Mouse (Mus musculus) neural tube, embryonic 13.5 days (tissue): Measurements from ENCODE around the gene Exoc3l. TPM values are rescaled to one million over a fixed set of nuclear protein-coding genes. Genes with fewer than 3 reads are reported as not detected.

Experiments used
- microRNA counts: library from miRNA; unstranded; fragments of <30 nt; microRNA quantifications from one replicate; lab custom pipeline; 2016
- microRNA-seq: library from miRNA; unstranded; fragments of <30 nt; microRNA quantifications from one replicate; pipeline ENCODE4, GENCODE M21; 2016
- polyA plus RNA-seq: library from polyadenylated mRNA; unstranded; fragments of >200 nt; fragmentation: Nextera tagmentation; extraction: Ambion mirVana; gene quantifications from 2 replicates; pipeline ENCODE4 v1.2.1, GENCODE M21; 2015

Gene Exoc3l
- polyA plus RNA-seq, 1 experiment from 2014 or later: 14.3 TPM

MicroRNAs encoded within 50 kb of the gene (microRNA counts, 519-probe panel; counts per million panel counts)
- microRNA mmu-miR-328 (lab: Ali Mortazavi, UCI): 3,364 counts per million, percentile 45 among the panel's probes with 10 or more counts

Small RNA genes lying within 50 kb of the gene (microRNA-seq; reads per million reads assigned to microRNA genes)
- gene Gm27320 (not detected), gene Mir328 (230 reads per million, percentile 65 among the genes with 10 or more reads in this experiment)

Other genes starting within 250 kb of the Exoc3l start
- gene Ces3a, start 247.5 kb downstream of the Exoc3l start, polyA plus RNA-seq: not detected in 2 replicates
- gene Ces3b, start 212.3 kb downstream of the Exoc3l start, polyA plus RNA-seq: not detected in 2 replicates
- not detected in 2 replicates for gene Ces4a, start 164.3 kb downstream of the Exoc3l start, polyA plus RNA-seq
- 59.1 and 66.6 TPM in 2 replicates for gene Cbfb, start 125.4 kb downstream of the Exoc3l start, polyA plus RNA-seq
- gene D230025D16Rik, start 71.0 kb downstream of the Exoc3l start, polyA plus RNA-seq: 27.3 and 27.5 TPM in 2 replicates
- gene B3gnt9, start 40.9 kb downstream of the Exoc3l start, polyA plus RNA-seq: 7.4 and 8.8 TPM in 2 replicates
- 21.4 and 25.0 TPM in 2 replicates for gene Tradd, start 31.5 kb downstream of the Exoc3l start, polyA plus RNA-seq
- gene Fbxl8, start 31.5 kb downstream of the Exoc3l start, polyA plus RNA-seq: 1.8 and 2.0 TPM in 2 replicates
- 0.32 and 0.44 TPM in 2 replicates for gene Hsf4, start 26.3 kb downstream of the Exoc3l start, polyA plus RNA-seq
- gene Nol3, start 20.0 kb downstream of the Exoc3l start, polyA plus RNA-seq: 5.3 and 6.9 TPM in 2 replicates
- gene 4931428F04Rik, start 6.2 kb downstream of the Exoc3l start, polyA plus RNA-seq: 120 and 124 TPM in 2 replicates
- 49.3 and 51.8 TPM in 2 replicates for gene E2f4, start 1.6 kb upstream of the Exoc3l start, polyA plus RNA-seq
- 0.92 and 1.4 TPM in 2 replicates for gene Elmo3, start 9.5 kb upstream of the Exoc3l start, polyA plus RNA-seq
- gene Lrrc29, start 30.2 kb upstream of the Exoc3l start, polyA plus RNA-seq: 1.2 and 1.3 TPM in 2 replicates
- gene Tmem208, start 30.3 kb upstream of the Exoc3l start, polyA plus RNA-seq: 148 and 151 TPM in 2 replicates
- gene Fhod1, start 51.9 kb upstream of the Exoc3l start, polyA plus RNA-seq: 0.28 and 0.63 TPM in 2 replicates
- 5.4 and 7.1 TPM in 2 replicates for gene Slc9a5, start 52.7 kb upstream of the Exoc3l start, polyA plus RNA-seq
- 0.60 and 0.62 TPM in 2 replicates for gene Plekhg4, start 77.2 kb upstream of the Exoc3l start, polyA plus RNA-seq
- not detected in 2 replicates for gene Kctd19, start 117.4 kb upstream of the Exoc3l start, polyA plus RNA-seq
- 0.65 and 0.92 TPM in 2 replicates for gene Lrrc36, start 117.5 kb upstream of the Exoc3l start, polyA plus RNA-seq
- gene Tppp3, start 175.4 kb upstream of the Exoc3l start, polyA plus RNA-seq: 239 and 296 TPM in 2 replicates
- 27.8 and 31.9 TPM in 2 replicates for gene Zdhhc1, start 200.8 kb upstream of the Exoc3l start, polyA plus RNA-seq
- gene Hsd11b2, start 222.7 kb upstream of the Exoc3l start, polyA plus RNA-seq: 5.4 and 5.5 TPM in 2 replicates